Mouse (Mus musculus) myocyte (in vitro differentiated cells): ENCODE data around the gene Dnaja4.

Experiments
- MYOD1 ChIP-seq, 3 experiments: IDR thresholded peaks; one replicate each; pipeline ENCODE4 v1.6.1; 2011; ENCODE audit warnings: control low read depth in 2 of 3, low read depth in 2 of 3, mild to moderate bottlenecking in 2 of 3, moderate library complexity in 1 of 3; ENCODE audit not compliant: insufficient read length in 2 of 3, control insufficient read depth in 1 of 3
- POLR2A ChIP-seq: IDR thresholded peaks from one replicate; pipeline ENCODE4 v1.6.1; 2011; ENCODE audit warnings: low read depth, mild to moderate bottlenecking, control low read depth, moderate library complexity; ENCODE audit not compliant: insufficient read length
- TCF12 ChIP-seq: IDR thresholded peaks from one replicate; pipeline ENCODE4 v1.6.1; 2011; ENCODE audit warnings: mild to moderate bottlenecking, control low read depth; ENCODE audit not compliant: poor library complexity, insufficient read depth, severe bottlenecking

DNA sequence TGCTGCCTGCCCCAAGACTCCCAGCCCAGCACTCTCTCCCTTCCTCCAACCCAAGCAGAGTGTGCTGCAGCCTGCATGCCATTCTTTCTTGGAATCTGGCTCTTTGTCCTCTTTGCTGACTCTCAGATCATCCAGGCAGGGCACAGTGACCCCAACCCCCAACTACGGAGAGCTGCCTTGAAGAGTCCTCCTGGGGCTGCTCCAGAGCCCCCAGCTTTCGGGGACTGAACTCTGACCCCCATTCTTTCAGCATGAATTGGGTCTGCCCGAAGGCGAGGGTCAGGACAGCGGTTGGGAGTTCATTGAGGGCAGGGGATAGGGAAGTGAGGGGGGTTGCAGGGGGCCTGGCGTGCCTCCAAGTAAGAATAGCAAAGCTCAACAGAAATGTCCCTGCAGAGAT lies 60.9 kb downstream of the Dnaja4 start:
- TF ChIP-seq POLR2A (no peak), TCF12 (no peak), MYOD1 (IDR thresholded peaks at IDR 0.05; ENCODE audit: control insufficient read depth in 1 of 3, insufficient read length in 2 of 3, low read depth in 2 of 3) (no peak)
